Mouse (Mus musculus): ENCODE measurements around the gene Dnaja3. TPM values are rescaled to one million over a fixed set of nuclear protein-coding genes. Genes with fewer than 3 reads are reported as not detected.

The Dnaja3 gene
- polyA plus RNA-seq, 1 experiment from 2014 or later: 88.7 TPM

DNA sequence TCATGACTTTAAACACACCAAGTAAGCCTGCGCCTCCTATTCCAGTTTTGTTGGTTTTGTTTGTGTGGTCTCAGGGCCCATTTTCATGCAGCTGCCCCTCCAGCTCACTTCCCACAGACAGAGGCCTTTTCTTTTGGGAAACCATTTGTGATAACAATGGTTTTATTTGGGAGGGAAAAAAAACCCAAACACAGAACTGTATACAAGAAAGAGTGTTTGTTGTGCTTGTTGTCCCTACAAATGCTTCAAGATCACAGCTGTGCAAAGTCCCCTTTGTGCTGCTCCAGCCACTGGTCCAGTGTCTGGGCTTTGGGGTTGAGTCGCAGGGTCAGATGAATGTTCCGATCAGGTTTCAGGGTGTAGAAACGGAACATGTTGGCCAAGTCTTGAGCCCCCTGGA is 71.4 kb downstream of the Dnaja3 start:
- WGBS: 93% methylated on average over 4 of the region's 4 CpGs

DNA sequence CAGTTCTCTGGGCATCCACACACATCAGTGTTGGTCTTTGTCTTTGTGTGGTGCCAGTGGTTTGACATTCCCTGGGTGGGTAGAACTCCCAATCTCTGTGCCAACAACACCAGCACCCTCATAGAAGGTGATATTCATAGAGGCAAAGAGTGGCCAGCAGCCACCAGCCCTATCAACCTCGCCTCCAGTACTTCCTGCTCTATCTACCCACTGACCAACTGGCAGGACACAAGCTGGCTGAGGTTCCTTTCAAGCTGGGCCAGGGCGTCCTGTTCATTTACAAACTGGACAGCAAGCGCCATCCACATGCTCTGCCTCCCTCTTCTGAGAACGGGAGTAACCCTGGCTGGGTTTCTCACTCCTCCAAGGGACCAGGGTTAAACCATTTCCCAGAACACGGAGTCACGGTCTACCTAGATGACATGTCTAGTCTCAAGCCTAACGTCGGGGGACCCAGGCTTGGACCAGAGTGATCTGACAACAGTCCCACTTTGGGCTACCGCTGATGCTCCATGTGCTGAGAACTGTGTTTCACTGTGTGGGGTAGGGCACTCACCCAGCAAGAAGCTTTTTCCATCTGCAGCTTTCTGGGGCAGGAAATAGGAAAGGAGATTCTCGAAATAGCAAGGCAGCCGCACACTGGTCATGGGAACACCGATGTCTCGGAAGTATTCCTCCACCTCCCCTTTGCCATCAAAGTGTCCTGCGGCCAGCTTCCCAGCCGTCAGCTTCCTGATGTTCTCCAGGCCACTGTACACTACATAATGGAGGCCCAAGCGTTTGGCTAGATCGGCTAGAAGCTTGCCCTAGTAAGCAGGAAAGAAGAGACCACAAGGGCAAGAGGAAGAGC is 74.3 kb downstream of the Dnaja3 start:
- H3K4me2 ChIP-seq (ENCODE audit: low read depth, low read length): no peak overlapping the region
- WGBS: 72% methylated on average over 17 of the region's 17 CpGs
- H3K36me3 ChIP-seq (ENCODE audit: control insufficient read depth, insufficient read depth): peaks cover 13% of the 10 kb centered on the region
- no peak for ATAC-seq (replicated peaks; ENCODE audit: extremely low read depth, insufficient read depth, low FRiP score)
- no peaks in the 10 kb centered on the region for H3K9me3 ChIP-seq (replicated peaks; ENCODE audit: control insufficient read depth, low read length)
- H3K4me3 ChIP-seq (ENCODE audit: low read length): no peak overlapping the region
- H3K27me3 ChIP-seq (ENCODE audit: control insufficient read depth, insufficient read depth, low read length): no peaks in the 10 kb centered on the region
- no peak overlapping the region for H3K9ac ChIP-seq (ENCODE audit: low read length)
- no peak overlapping the region for H3K27ac ChIP-seq (ENCODE audit: low read length)
- H3K4me1 ChIP-seq (ENCODE audit: control insufficient read depth, insufficient read depth, low read length): no peaks in the 10 kb centered on the region

More for the DNA sequence above, 71.4 kb downstream of the Dnaja3 start:
- Histone ChIP-seq H3K4me2 (ENCODE audit: low read depth, low read length) (no peak overlapping the region), H3K9me3 (replicated peaks; ENCODE audit: control insufficient read depth, low read length) (no peaks in the 10 kb centered on the region), H3K27ac (ENCODE audit: low read length) (no peak overlapping the region), H3K4me1 (ENCODE audit: control insufficient read depth, insufficient read depth, low read length) (no peaks in the 10 kb centered on the region), H3K36me3 (ENCODE audit: control insufficient read depth, insufficient read depth) (peaks cover 40% of the 10 kb centered on the region), H3K27me3 (ENCODE audit: control insufficient read depth, insufficient read depth, low read length) (no peaks in the 10 kb centered on the region), H3K4me3 (ENCODE audit: low read length) (no peak overlapping the region), H3K9ac (ENCODE audit: low read length) (no peak overlapping the region)
- ATAC-seq (replicated peaks; ENCODE audit: extremely low read depth, insufficient read depth, low FRiP score): no peak

DNA sequence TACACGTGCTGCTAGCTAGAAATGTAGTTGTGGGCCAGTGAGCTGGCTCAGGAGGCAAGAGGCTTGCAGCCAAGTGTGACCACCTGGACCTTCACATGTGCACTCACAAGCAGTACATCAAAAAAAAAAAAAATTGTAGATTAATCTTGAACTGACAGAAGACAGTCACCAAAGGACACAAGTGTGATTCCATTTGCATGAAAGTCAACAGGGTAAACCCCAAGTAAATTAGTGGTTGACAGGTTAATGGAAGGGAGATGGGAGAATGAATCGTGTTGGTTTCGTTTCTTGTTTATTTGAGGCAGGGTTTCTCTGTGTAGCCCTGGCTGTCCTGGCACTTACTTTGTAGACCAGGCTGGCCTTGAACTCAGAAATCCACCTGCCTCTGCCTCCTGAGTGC is 78.1 kb downstream of the Dnaja3 start:
- no peak overlapping the region for H3K9ac ChIP-seq (ENCODE audit: low read length)
- no peak for ATAC-seq (replicated peaks; ENCODE audit: extremely low read depth, insufficient read depth, low FRiP score)
- H3K4me1 ChIP-seq (ENCODE audit: control insufficient read depth, insufficient read depth, low read length): no peaks in the 10 kb centered on the region
- H3K36me3 ChIP-seq (ENCODE audit: control insufficient read depth, insufficient read depth): 0 out of 2 replicates have a peak, but pooled peaks cover 3% of the 10 kb centered on the region
- no peaks in the 10 kb centered on the region for H3K9me3 ChIP-seq (replicated peaks; ENCODE audit: control insufficient read depth, low read length)
- WGBS: 69% methylated on average over 3 of the region's 3 CpGs
- H3K4me3 ChIP-seq (ENCODE audit: low read length): peak overlapping the region; percentile 65
- H3K27ac ChIP-seq (ENCODE audit: low read length): no peak overlapping the region
- no peaks in the 10 kb centered on the region for H3K27me3 ChIP-seq (ENCODE audit: control insufficient read depth, insufficient read depth, low read length)
- peak overlapping the region; percentile 69 for H3K4me2 ChIP-seq (ENCODE audit: low read depth, low read length)

DNA sequence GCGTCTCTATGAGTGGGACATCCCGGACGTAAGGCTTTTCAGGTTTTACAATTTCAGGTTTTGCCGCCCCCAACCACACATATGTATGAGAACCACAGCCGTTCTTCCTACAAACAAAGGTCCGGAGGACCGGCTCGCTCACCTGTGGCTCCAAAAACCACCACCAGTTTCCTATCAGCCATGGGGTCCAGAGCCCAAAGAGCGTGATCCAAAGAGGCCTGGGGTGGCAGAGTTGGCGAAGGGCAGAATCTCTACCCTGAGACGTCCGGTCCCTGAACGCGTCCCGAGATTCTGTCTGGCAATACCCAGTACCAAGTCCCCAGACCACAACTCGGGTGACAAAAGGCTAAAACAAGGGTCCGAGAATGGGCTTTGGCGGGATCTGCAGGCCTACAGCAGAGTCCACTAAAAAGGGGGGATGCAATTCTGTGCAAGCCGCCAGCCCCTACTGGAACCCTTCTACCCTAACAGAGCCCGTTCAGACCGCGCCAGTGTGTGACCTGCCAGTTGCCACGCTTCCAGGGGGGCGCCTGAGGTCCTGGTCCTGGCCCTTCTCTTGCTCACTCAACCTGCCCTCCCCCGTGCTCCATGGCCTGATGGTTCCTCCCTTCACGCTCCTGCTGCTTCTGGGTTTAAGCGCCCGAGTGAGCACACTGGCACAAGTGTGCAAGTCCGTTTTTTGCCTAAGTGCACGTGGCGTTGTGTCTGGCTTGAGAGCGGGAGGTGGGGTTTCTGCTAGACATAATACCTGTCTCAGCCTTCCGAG is 79.1 kb downstream of the Dnaja3 start, which contains the start of gene Nmral1:
Gene Nmral1 (minus strand): TSS at position 604 of the 766 bp plus-strand sequence.
- peak within 1 kb of the TSS; percentile 66 for H3K9ac ChIP-seq (ENCODE audit: low read length)
- WGBS: 9% methylated on average over 33 of the region's 33 CpGs
- ATAC-seq (replicated peaks; ENCODE audit: extremely low read depth, insufficient read depth, low FRiP score): peak; percentile 76

DNA sequence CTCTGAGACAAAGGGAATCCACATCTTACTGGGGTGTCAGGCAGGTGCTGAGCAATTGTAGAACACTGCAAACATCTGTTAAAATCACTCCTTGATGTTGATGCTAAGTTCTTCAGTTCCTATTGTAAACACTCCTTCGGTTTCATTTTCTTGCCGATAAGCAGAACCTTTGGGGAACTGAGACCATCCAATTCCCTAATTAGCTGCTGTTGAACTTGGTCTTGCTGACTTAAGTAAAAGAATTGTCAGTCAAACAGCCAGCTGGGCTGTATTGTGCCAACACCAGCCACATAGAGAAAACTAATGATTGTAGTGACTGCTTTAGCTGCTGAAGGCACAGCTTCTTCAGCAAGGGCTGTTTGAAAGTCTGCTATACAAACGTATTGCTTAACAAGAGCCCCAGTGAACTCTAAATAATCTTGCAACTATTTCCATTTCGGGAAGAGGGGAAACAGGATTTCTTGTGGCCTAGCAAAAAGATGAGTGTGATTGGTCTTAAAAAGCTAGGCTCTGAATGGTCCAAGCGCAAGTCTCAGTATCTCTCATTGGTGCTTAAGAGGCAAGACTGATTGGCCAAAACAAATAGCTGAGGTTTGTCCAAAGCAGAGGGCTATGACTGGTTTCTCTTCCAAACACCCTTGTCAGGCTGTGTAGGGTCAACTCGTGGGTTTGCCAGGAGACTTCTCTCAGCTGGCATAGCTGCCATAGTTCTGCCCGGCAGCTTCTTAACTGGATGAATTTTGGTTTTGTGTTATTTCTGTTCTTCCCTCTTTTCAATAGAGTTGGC is 82.5 kb downstream of the Dnaja3 start:
- H3K27ac ChIP-seq (ENCODE audit: low read length): peak overlapping the region; percentile 34; the same call in 1 of the 2 replicates
- no peak overlapping the region for H3K4me2 ChIP-seq (ENCODE audit: low read depth, low read length)
- no peaks in the 10 kb centered on the region for H3K4me1 ChIP-seq (ENCODE audit: control insufficient read depth, insufficient read depth, low read length)
- 68% methylated on average over 7 of the region's 7 CpGs for WGBS
- no peaks in the 10 kb centered on the region for H3K36me3 ChIP-seq (ENCODE audit: control insufficient read depth, insufficient read depth)
- no peak for ATAC-seq (replicated peaks; ENCODE audit: extremely low read depth, insufficient read depth, low FRiP score)
- H3K4me3 ChIP-seq (ENCODE audit: low read length): no peak overlapping the region
- no peaks in the 10 kb centered on the region for H3K9me3 ChIP-seq (replicated peaks; ENCODE audit: control insufficient read depth, low read length)
- no peak overlapping the region for H3K9ac ChIP-seq (ENCODE audit: low read length)
- no peaks in the 10 kb centered on the region for H3K27me3 ChIP-seq (ENCODE audit: control insufficient read depth, insufficient read depth, low read length)

More for the DNA sequence above, 79.1 kb downstream of the Dnaja3 start, which contains the start of gene Nmral1:
- Histone ChIP-seq H3K36me3 (ENCODE audit: control insufficient read depth, insufficient read depth) (0 out of 2 replicates have a peak, but pooled peaks cover 3% of the 10 kb centered on the region), H3K9me3 (replicated peaks; ENCODE audit: control insufficient read depth, low read length) (no peaks in the 10 kb centered on the region), H3K27me3 (ENCODE audit: control insufficient read depth, insufficient read depth, low read length) (no peaks in the 10 kb centered on the region), H3K27ac (ENCODE audit: low read length) (peak within 1 kb of the TSS; percentile 11; the same call in 1 of the 2 replicates), H3K4me1 (ENCODE audit: control insufficient read depth, insufficient read depth, low read length) (no peaks in the 10 kb centered on the region), H3K4me3 (ENCODE audit: low read length) (peak within 1 kb of the TSS; percentile 65), H3K4me2 (ENCODE audit: low read depth, low read length) (peak within 1 kb of the TSS; percentile 69)

DNA sequence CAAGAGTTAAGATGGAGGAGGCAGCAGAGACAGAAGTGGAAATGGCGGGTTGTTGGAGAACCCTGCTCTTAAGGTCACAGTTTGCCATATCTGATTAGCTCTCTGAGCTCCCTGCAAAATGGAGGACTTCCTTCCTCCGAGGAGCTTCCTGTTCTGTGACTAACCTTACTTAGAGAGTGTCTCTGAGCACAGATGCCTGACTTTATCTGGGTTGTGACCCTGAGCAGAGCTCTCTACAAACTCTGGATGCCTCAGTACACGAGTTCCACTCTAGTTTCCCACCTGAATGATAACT is 83.1 kb downstream of the Dnaja3 start:
- ATAC-seq (replicated peaks; ENCODE audit: extremely low read depth, insufficient read depth, low FRiP score): no peak
- Histone ChIP-seq H3K27me3 (ENCODE audit: control insufficient read depth, insufficient read depth, low read length) (no peaks in the 10 kb centered on the region), H3K27ac (ENCODE audit: low read length) (peak overlapping the region; percentile 34; the same call in 1 of the 2 replicates), H3K4me3 (ENCODE audit: low read length) (no peak overlapping the region), H3K36me3 (ENCODE audit: control insufficient read depth, insufficient read depth) (no peaks in the 10 kb centered on the region), H3K9ac (ENCODE audit: low read length) (no peak overlapping the region), H3K9me3 (replicated peaks; ENCODE audit: control insufficient read depth, low read length) (no peaks in the 10 kb centered on the region), H3K4me2 (ENCODE audit: low read depth, low read length) (no peak overlapping the region), H3K4me1 (ENCODE audit: control insufficient read depth, insufficient read depth, low read length) (peaks cover 4% of the 10 kb centered on the region)
- whole genome bisulfite sequencing: 51% methylated on average over 3 of the region's 3 CpGs

DNA sequence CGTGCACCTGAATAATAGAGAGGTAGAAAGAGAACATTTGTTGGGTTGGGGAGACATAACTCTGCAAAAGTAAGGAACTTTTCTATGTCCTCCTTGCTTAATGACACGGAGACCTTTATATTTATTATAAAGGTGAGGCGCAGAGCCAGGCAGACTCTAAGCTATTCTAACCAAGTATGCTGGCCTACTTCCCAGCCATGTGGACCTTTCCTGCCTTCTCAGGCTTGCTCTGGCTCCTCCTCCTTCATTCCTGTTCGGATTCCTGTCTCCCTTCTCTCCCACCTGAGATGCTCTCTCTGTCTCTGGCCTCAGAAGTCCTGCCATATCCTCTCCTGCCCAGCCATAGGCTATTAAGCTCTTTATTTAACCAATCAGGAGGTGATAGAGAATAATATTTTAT is 85.5 kb downstream of the Dnaja3 start:
- WGBS: 71% methylated on average over 4 of the region's 4 CpGs
- no peak overlapping the region for H3K4me2 ChIP-seq (ENCODE audit: low read depth, low read length)
- H3K4me1 ChIP-seq (ENCODE audit: control insufficient read depth, insufficient read depth, low read length): peaks cover 12% of the 10 kb centered on the region
- no peak for ATAC-seq (replicated peaks; ENCODE audit: extremely low read depth, insufficient read depth, low FRiP score)
- H3K4me3 ChIP-seq (ENCODE audit: low read length): no peak overlapping the region
- H3K9ac ChIP-seq (ENCODE audit: low read length): no peak overlapping the region
- H3K36me3 ChIP-seq (ENCODE audit: control insufficient read depth, insufficient read depth): no peaks in the 10 kb centered on the region
- no peak overlapping the region for H3K27ac ChIP-seq (ENCODE audit: low read length)
- no peaks in the 10 kb centered on the region for H3K9me3 ChIP-seq (replicated peaks; ENCODE audit: control insufficient read depth, low read length)
- H3K27me3 ChIP-seq (ENCODE audit: control insufficient read depth, insufficient read depth, low read length): no peaks in the 10 kb centered on the region

DNA sequence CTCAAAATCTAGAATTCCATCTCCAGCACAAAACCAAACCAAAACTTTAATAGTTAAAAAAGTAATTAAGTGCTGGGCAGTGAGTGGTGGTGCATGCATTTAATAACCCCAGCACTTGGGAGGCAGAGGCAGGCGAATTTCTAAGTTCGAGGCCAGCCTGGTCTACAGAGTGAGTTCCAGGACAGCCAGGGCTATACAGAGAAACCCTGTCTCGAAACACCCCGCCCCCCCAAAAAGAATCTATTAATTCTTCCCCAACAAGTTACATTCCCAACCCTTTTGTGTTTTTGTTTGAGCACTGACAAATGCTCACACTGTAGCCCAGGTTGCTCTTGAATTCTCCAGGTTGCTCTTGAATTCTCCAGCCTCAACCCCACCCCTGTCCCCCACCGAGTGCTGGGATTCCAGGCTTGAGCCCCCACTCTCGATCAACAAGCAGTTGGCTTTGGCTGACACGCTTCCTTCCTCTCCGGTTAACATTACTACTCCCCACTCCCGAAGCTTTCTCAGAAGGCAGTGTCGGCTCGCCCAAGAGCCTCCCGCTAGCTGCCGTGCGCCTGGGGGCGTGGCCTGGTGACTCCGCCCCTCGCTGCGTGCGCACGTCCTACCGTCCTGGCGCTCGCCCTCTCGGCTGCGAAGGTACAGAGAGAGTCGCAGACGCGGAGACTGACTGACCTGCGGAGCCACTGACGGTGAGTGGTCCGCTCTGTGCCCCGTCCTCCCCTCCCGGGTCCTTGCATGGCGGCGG is 86.2 kb downstream of the Dnaja3 start, which contains the start of gene Hmox2:
Gene Hmox2 (plus strand): TSS at position 582 of the 748 bp plus-strand sequence.
- Histone ChIP-seq H3K27me3 (ENCODE audit: control insufficient read depth, insufficient read depth, low read length) (no peaks in the 10 kb centered on the region), H3K4me1 (ENCODE audit: control insufficient read depth, insufficient read depth, low read length) (peaks cover 17% of the 10 kb centered on the region), H3K9ac (ENCODE audit: low read length) (peak within 1 kb of the TSS; percentile 77), H3K36me3 (ENCODE audit: control insufficient read depth, insufficient read depth) (no peaks in the 10 kb centered on the region), H3K4me3 (ENCODE audit: low read length) (peak within 1 kb of the TSS; percentile 63), H3K4me2 (ENCODE audit: low read depth, low read length) (peak within 1 kb of the TSS; percentile 86), H3K27ac (ENCODE audit: low read length) (peak within 1 kb of the TSS; percentile 94), H3K9me3 (replicated peaks; ENCODE audit: control insufficient read depth, low read length) (no peaks in the 10 kb centered on the region)
- ATAC-seq (replicated peaks; ENCODE audit: extremely low read depth, insufficient read depth, low FRiP score): peak; percentile 94
- WGBS: 6% methylated on average over 35 of the region's 35 CpGs
